Mouse (Mus musculus): ENCODE data around the gene Vcpkmt.

GRCm38 (mm10) chr12:69579623-69580022, 3.2 kb downstream of the Vcpkmt start:
- TF ChIP-seq POLR2A (IDR thresholded peaks at IDR 0.05; ENCODE audit: borderline replicate concordance, extremely low read depth, insufficient read depth, insufficient read length, poor library complexity, severe bottlenecking): no peak
- no peak for TF ChIP-seq CTCF (IDR thresholded peaks at IDR 0.05; ENCODE audit: borderline replicate concordance, extremely low read depth, insufficient read depth, insufficient read length)
